ENCODE assay signal across 8 mouse cellular contexts in the genomic region with DNA sequence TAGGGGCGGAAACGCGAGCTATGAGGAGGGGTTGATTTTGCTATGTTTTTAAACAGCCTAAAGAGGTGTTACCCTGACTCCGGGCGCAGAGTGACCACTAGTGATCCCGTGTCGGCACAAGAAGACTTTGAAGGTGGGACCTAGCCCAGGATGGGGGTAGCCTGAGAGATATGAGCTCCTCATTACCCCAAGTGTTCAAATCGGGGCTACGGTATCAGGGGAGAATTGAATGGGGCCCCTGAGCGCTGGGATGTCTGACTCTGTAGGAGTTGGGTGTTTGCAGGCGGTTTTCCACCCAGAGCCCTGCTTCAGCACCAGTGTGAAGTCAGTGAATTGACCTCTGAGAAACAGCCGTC. TPM values are rescaled to one million over a fixed set of nuclear protein-coding genes. Genes with fewer than 3 reads are reported as not detected.
A peak's percentile ranks its signal among the peaks of the same experiment; 100 is the strongest.
DNase-seq lines count a peak whose midpoint lies in the region; ATAC-seq and TF ChIP-seq lines count a peak whose summit lies in the region.

No protein-coding gene starts in this region.

- 0 out of 2 replicates have a peak, but pooled peaks cover 3% of the 10 kb centered on the region for H3K27me3 ChIP-seq in heart, embryonic 13.5 days (replicated peaks)
- no peaks in the 10 kb centered on the region for H3K27me3 ChIP-seq in ES-Bruce4 (ENCODE audit: control insufficient read depth, insufficient read depth, low read length, poor library complexity, severe bottlenecking)
- no peaks in the 10 kb centered on the region for H3K27me3 ChIP-seq in forebrain, embryonic 16.5 days (replicated peaks; ENCODE audit: control insufficient read depth, insufficient read depth, low read length)
- H3K27me3 ChIP-seq in liver, postnatal 0 days (ENCODE audit: insufficient read depth, low read length), result no peaks in the 10 kb centered on the region

- no peaks in the 10 kb centered on the region for H3K36me3 ChIP-seq in heart, embryonic 13.5 days
- H3K36me3 ChIP-seq in ES-Bruce4 (ENCODE audit: control insufficient read depth, insufficient read depth, low read length, poor library complexity, severe bottlenecking), result no peaks in the 10 kb centered on the region
- no peaks in the 10 kb centered on the region for H3K36me3 ChIP-seq in forebrain, embryonic 16.5 days (ENCODE audit: control insufficient read depth, insufficient read depth)
- no peaks in the 10 kb centered on the region for H3K36me3 ChIP-seq in liver, postnatal 0 days (replicated peaks; ENCODE audit: insufficient read depth, low read length)

- H3K4me1 ChIP-seq in heart, embryonic 13.5 days, result peaks cover 16% of the 10 kb centered on the region
- no peaks in the 10 kb centered on the region for H3K4me1 ChIP-seq in ES-Bruce4 (ENCODE audit: control insufficient read depth, insufficient read depth, low read length)
- H3K4me1 ChIP-seq in forebrain, embryonic 16.5 days (replicated peaks; ENCODE audit: control insufficient read depth, insufficient read depth, low read length), result peaks cover 9% of the 10 kb centered on the region
- peaks cover 18% of the 10 kb centered on the region for H3K4me1 ChIP-seq in liver, postnatal 0 days (ENCODE audit: insufficient read depth)

- no peak for DNase-seq in heart, postnatal 14 days
- DNase-seq in liver, postnatal 0 days, result no peak
- DNase-seq in gastrocnemius, adult 18-20 months (ENCODE audit: low spot score), result no peak
- no peak for DNase-seq in thymus, postnatal 10 days (ENCODE audit: low spot score in 2 of 2)
- DNase-seq in adrenal gland, adult 18-20 months (ENCODE audit: low spot score in 2 of 2), result no peak

- H3K4me3 ChIP-seq in heart, embryonic 13.5 days, result peak overlapping the region; percentile 76
- H3K4me3 ChIP-seq in ES-Bruce4 (ENCODE audit: low read depth, low read length), result peak overlapping the region; percentile 48
- H3K4me3 ChIP-seq in forebrain, embryonic 16.5 days (replicated peaks; ENCODE audit: low read length), result peak overlapping the region; percentile 54
- peak overlapping the region; percentile 71 for H3K4me3 ChIP-seq in liver, postnatal 0 days (ENCODE audit: low read depth, low read length)

- no peak overlapping the region for H3K27ac ChIP-seq in heart, embryonic 13.5 days (replicated peaks)
- no peak overlapping the region for H3K27ac ChIP-seq in ES-Bruce4 (ENCODE audit: insufficient read depth, low read length)
- H3K27ac ChIP-seq in forebrain, embryonic 16.5 days (ENCODE audit: low read length), result no peak overlapping the region
- H3K27ac ChIP-seq in liver, postnatal 0 days (ENCODE audit: low read depth), result no peak overlapping the region; the same call in 1 of the 2 replicates

- ATAC-seq in heart, embryonic 13.5 days (ENCODE audit: extremely low read depth, insufficient number of reproducible peaks, low FRiP score, low TSS enrichment), result no peak
- ATAC-seq in forebrain, embryonic 16.5 days, result no peak
- ATAC-seq in liver, postnatal 0 days, result no peak

- H3K9ac ChIP-seq in heart, embryonic 13.5 days, result peak overlapping the region; percentile 77
- peak overlapping the region; percentile 12 for H3K9ac ChIP-seq in ES-Bruce4 (ENCODE audit: low read depth, poor library complexity, severe bottlenecking)
- H3K9ac ChIP-seq in forebrain, embryonic 16.5 days (replicated peaks; ENCODE audit: low read depth, low read length), result peak overlapping the region; percentile 59
- H3K9ac ChIP-seq in liver, postnatal 0 days (replicated peaks), result peak overlapping the region; percentile 49; the same call in 1 of the 2 replicates

- TF ChIP-seq POLR2A in ES-Bruce4 (IDR thresholded peaks at IDR 0.05; ENCODE audit: insufficient read depth, low read length), result no peak

- TF ChIP-seq EP300 in ES-Bruce4 (IDR thresholded peaks at IDR 0.05; ENCODE audit: insufficient read depth, low read depth, low read length), result no peak
- TF ChIP-seq EP300 in liver, postnatal 0 days (IDR thresholded peaks at IDR 0.05; ENCODE audit: low read depth), result no peak

- no peak for TF ChIP-seq CTCF in ES-Bruce4 (IDR thresholded peaks at IDR 0.05; ENCODE audit: low read depth, low read length)
- TF ChIP-seq CTCF in liver, postnatal 0 days (IDR thresholded peaks at IDR 0.05; ENCODE audit: low read depth), result no peak

- intact Hi-C loops in heart, postnatal 14 days (cut with DNase I), result loop anchor here (1.0 to 2.0 kb wide), 2 partner anchors 51 to 159 kb away; no protein-coding TSS in a partner anchor

- H3K9me3 ChIP-seq in heart, embryonic 13.5 days, result no peaks in the 10 kb centered on the region
- no peaks in the 10 kb centered on the region for H3K9me3 ChIP-seq in ES-Bruce4 (replicated peaks; ENCODE audit: control insufficient read depth, insufficient read depth, low read length, poor library complexity, severe bottlenecking)
- no peaks in the 10 kb centered on the region for H3K9me3 ChIP-seq in forebrain, embryonic 16.5 days (ENCODE audit: control insufficient read depth, low read length)
- H3K9me3 ChIP-seq in liver, postnatal 0 days (ENCODE audit: low read length), result no peaks in the 10 kb centered on the region

- H3K4me2 ChIP-seq in heart, embryonic 13.5 days, result peak overlapping the region; percentile 97
- H3K4me2 ChIP-seq in forebrain, embryonic 16.5 days (ENCODE audit: low read length), result peak overlapping the region; percentile 92
- H3K4me2 ChIP-seq in liver, postnatal 0 days (ENCODE audit: low read depth, low read length), result peak overlapping the region; percentile 97

- 21% methylated on average over 12 of the region's 12 CpGs for WGBS in heart, embryonic 13.5 days
- WGBS in forebrain, embryonic 16.5 days, result 20% methylated on average over 12 of the region's 12 CpGs
- 34% methylated on average over 12 of the region's 12 CpGs for WGBS in liver, postnatal 0 days (ENCODE audit: insufficient replicate concordance)

RNA-seq across cellular contexts. Expression of a gene that starts 11.1 kb away (rescaled TPM):
- polyA plus RNA-seq in heart, embryonic 13.5 days (2015; fragmentation: Nextera tagmentation; extraction: Ambion mirVana), result 5.0 and 6.7 TPM in 2 replicates
- total RNA-seq in heart, postnatal 14 days (2021), result 1 to 10 TPM; 7.2 to 9.9 TPM
- 8.5 and 9.2 TPM in 2 replicates for polyA plus RNA-seq in ES-Bruce4 (2011; ENCODE audit: insufficient read depth, insufficient read length, low read depth, missing spikeins)
- polyA plus RNA-seq in forebrain, embryonic 16.5 days (2015; fragmentation: Nextera tagmentation; extraction: Ambion mirVana), result 7.2 and 11.8 TPM in 2 replicates
- 3.3 and 3.4 TPM in 2 replicates for polyA plus RNA-seq in liver, postnatal 0 days (2015; fragmentation: Nextera tagmentation; extraction: Ambion mirVana)
- 1 to 10 TPM; 2.8 to 3.4 TPM for total RNA-seq in gastrocnemius, adult 18-20 months (2021)
- total RNA-seq in adrenal gland, adult 18-20 months (2021), result 10 to 100 TPM; 23.7 to 31.6 TPM

RNA-seq across cellular contexts. Expression of a gene that starts 25.1 kb away (rescaled TPM):
- 1.0 and 1.6 TPM in 2 replicates for polyA plus RNA-seq in heart, embryonic 13.5 days (2015; fragmentation: Nextera tagmentation; extraction: Ambion mirVana)
- total RNA-seq in heart, postnatal 14 days (2021), result 1 to 10 TPM; 1.0 to 1.4 TPM
- 4.9 and 6.5 TPM in 2 replicates for polyA plus RNA-seq in ES-Bruce4 (2011; ENCODE audit: insufficient read depth, insufficient read length, low read depth, missing spikeins)
- polyA plus RNA-seq in forebrain, embryonic 16.5 days (2015; fragmentation: Nextera tagmentation; extraction: Ambion mirVana), result 24.0 and 38.6 TPM in 2 replicates
- polyA plus RNA-seq in liver, postnatal 0 days (2015; fragmentation: Nextera tagmentation; extraction: Ambion mirVana), result 0.54 and 0.92 TPM in 2 replicates
- under 1 TPM; 0.16 to 0.81 TPM for total RNA-seq in gastrocnemius, adult 18-20 months (2021)
- total RNA-seq in adrenal gland, adult 18-20 months (2021), result 1 to 10 TPM; 3.2 to 5.0 TPM

RNA-seq across cellular contexts. Expression of a gene that starts 26.2 kb away (rescaled TPM):
- 19.9 and 23.5 TPM in 2 replicates for polyA plus RNA-seq in heart, embryonic 13.5 days (2015; fragmentation: Nextera tagmentation; extraction: Ambion mirVana)
- total RNA-seq in heart, postnatal 14 days (2021), result 10 to 100 TPM in 1 of 2 experiments, 1 to 10 TPM in 1; 9.5 to 10.8 TPM
- polyA plus RNA-seq in ES-Bruce4 (2011; ENCODE audit: insufficient read depth, insufficient read length, low read depth, missing spikeins), result 21.9 and 26.7 TPM in 2 replicates
- polyA plus RNA-seq in forebrain, embryonic 16.5 days (2015; fragmentation: Nextera tagmentation; extraction: Ambion mirVana), result 19.6 and 21.9 TPM in 2 replicates
- 28.5 and 31.1 TPM in 2 replicates for polyA plus RNA-seq in liver, postnatal 0 days (2015; fragmentation: Nextera tagmentation; extraction: Ambion mirVana)
- total RNA-seq in gastrocnemius, adult 18-20 months (2021), result 10 to 100 TPM; 16.3 to 17.8 TPM
- total RNA-seq in adrenal gland, adult 18-20 months (2021), result 10 to 100 TPM; 41.0 to 44.4 TPM

RNA-seq across cellular contexts. Expression of a gene that starts 43.7 kb away (rescaled TPM):
- polyA plus RNA-seq in heart, embryonic 13.5 days (2015; fragmentation: Nextera tagmentation; extraction: Ambion mirVana), result not detected in 2 replicates
- not detected for total RNA-seq in heart, postnatal 14 days (2021)
- not detected in 2 replicates for polyA plus RNA-seq in ES-Bruce4 (2011; ENCODE audit: insufficient read depth, insufficient read length, low read depth, missing spikeins)
- polyA plus RNA-seq in forebrain, embryonic 16.5 days (2015; fragmentation: Nextera tagmentation; extraction: Ambion mirVana), result not detected in 2 replicates
- polyA plus RNA-seq in liver, postnatal 0 days (2015; fragmentation: Nextera tagmentation; extraction: Ambion mirVana), result not detected in 2 replicates
- total RNA-seq in gastrocnemius, adult 18-20 months (2021), result not detected
- total RNA-seq in adrenal gland, adult 18-20 months (2021), result not detected

RNA-seq across cellular contexts. Expression of a gene that starts 43.8 kb away (rescaled TPM):
- polyA plus RNA-seq in heart, embryonic 13.5 days (2015; fragmentation: Nextera tagmentation; extraction: Ambion mirVana), result 1.1 and 1.9 TPM in 2 replicates
- total RNA-seq in heart, postnatal 14 days (2021), result 1 to 10 TPM; 1.6 to 2.0 TPM
- 1.5 and 1.8 TPM in 2 replicates for polyA plus RNA-seq in ES-Bruce4 (2011; ENCODE audit: insufficient read depth, insufficient read length, low read depth, missing spikeins)
- polyA plus RNA-seq in forebrain, embryonic 16.5 days (2015; fragmentation: Nextera tagmentation; extraction: Ambion mirVana), result 0.40 and 0.49 TPM in 2 replicates
- 0.91 and 1.1 TPM in 2 replicates for polyA plus RNA-seq in liver, postnatal 0 days (2015; fragmentation: Nextera tagmentation; extraction: Ambion mirVana)
- under 1 TPM; 0.34 to 0.47 TPM for total RNA-seq in gastrocnemius, adult 18-20 months (2021)
- total RNA-seq in adrenal gland, adult 18-20 months (2021), result 10 to 100 TPM in 1 of 2 experiments, 1 to 10 TPM in 1; 7.9 to 11.1 TPM

Comparison
In these comparisons a context has a peak if more than half of its experiments do, and no peak if none do; other contexts are left out.
1. H3K9ac ChIP-seq: peak in every context shown above with its lines; median percentile 77 in heart, embryonic 13.5 days; 59 in forebrain, embryonic 16.5 days; 49 in liver, postnatal 0 days; 12 in ES-Bruce4.